Mouse (Mus musculus) neural tube, embryonic 14.5 days (tissue): ENCODE results near the gene Cbx8. TPM values are rescaled to one million over a fixed set of nuclear protein-coding genes. Genes with fewer than 3 reads are reported as not detected.

Experiments used
- ATAC-seq: fragments of 200-750 bp; cut with Nextera tagmentation; 2 replicates; pipeline ENCODE4 v1.8.0; 2017; ENCODE audit warnings: low read depth, mild to moderate bottlenecking, moderate TSS enrichment, moderate library complexity
- H3K27ac ChIP-seq: fragments of 300-500 bp; sonication (generic); 2 replicates; pipeline ENCODE4 v1.5.1; 2014; ENCODE audit warnings: low read depth, mild to moderate bottlenecking, control low read depth, low read length, moderate library complexity, mixed read lengths
- H3K27me3 ChIP-seq: fragments of 300-500 bp; sonication (generic); 2 replicates; pipeline ENCODE4 v1.6.1; 2014; ENCODE audit warnings: low read length; ENCODE audit not compliant: control insufficient read depth, insufficient read depth
- H3K36me3 ChIP-seq: fragments of 300-500 bp; sonication (generic); 2 replicates; pipeline ENCODE4 v1.6.1; 2014; ENCODE audit warnings: low read length, mixed read lengths; ENCODE audit not compliant: control insufficient read depth, insufficient read depth
- H3K4me1 ChIP-seq: fragments of 300-500 bp; sonication (generic); 2 replicates; pipeline ENCODE4 v1.6.1; 2014; ENCODE audit warnings: low read length; ENCODE audit not compliant: control insufficient read depth, insufficient read depth
- H3K4me2 ChIP-seq: fragments of 300-500 bp; sonication (generic); 2 replicates; pipeline ENCODE4 v1.6.1; 2014; ENCODE audit warnings: mild to moderate bottlenecking, low read depth, low read length, control low read depth
- H3K4me3 ChIP-seq: fragments of 300-500 bp; sonication (generic); 2 replicates; pipeline ENCODE4 v1.5.1; 2014; ENCODE audit warnings: low read depth, low read length, control low read depth, mixed read lengths
- H3K9ac ChIP-seq: fragments of 300-500 bp; sonication (generic); replicated peaks from 2 replicates; pipeline ENCODE4 v1.6.1; 2014; ENCODE audit warnings: low read depth, mild to moderate bottlenecking, control low read depth, low read length, mixed read lengths
- H3K9me3 ChIP-seq: fragments of 300-500 bp; sonication (generic); 2 replicates; pipeline ENCODE4 v1.6.1; 2016; ENCODE audit warnings: low read length; ENCODE audit not compliant: control insufficient read depth
- WGBS: fragments of 180-500 bp; shearing (Covaris S2); extraction: QIAGEN DNeasy Blood & Tissue Kit; methylation state at CpG from one replicate; pipeline ENCODE4 v1.1.7; 2014; 5-methylcytosine and 5-hydroxymethylcytosine counted together
- polyA plus RNA-seq: library from polyadenylated mRNA; unstranded; fragments of >200 nt; fragmentation: Nextera tagmentation; extraction: Ambion mirVana; gene quantifications from 2 replicates; pipeline ENCODE4 v1.2.1, GENCODE M21; 2014

The Cbx8 gene
- polyA plus RNA-seq, 1 experiment from 2014 or later: 10.1 TPM

DNA sequence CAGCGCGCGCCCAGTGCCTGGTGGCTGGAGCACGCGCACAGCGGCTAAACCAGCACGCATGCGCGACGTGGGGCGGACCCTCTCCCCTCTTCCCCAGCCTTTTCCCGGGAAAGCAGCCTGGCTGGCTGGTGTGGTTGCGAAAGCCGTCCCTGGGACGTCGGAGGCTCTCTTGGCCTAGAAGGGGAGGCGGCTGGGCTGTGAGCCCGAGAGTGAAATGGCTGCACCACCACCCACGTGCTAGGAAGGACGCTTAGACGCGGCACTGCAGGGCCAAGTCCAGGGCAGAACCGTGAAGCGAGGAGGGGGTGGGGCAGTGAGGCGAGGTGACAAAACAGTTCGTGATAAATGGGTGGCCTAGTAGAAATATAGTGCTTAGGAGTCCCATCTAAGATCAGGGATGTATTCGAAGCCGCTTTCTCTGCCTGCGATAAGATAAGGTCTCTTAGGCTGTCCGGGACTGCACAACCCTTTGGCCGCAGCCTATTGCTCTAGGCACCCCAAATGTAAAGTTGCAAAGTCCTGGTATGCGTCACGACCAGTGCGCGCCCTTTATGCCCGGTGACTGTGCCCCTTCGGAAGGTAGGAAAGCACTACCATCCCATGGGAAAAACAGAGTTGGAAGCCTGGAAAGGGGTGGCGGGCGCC lies 6.0 kb upstream of the Cbx8 start:
- H3K9ac ChIP-seq: peak overlapping the region; percentile 44
- H3K27me3 ChIP-seq: peaks cover 64% of the 10 kb centered on the region

DNA sequence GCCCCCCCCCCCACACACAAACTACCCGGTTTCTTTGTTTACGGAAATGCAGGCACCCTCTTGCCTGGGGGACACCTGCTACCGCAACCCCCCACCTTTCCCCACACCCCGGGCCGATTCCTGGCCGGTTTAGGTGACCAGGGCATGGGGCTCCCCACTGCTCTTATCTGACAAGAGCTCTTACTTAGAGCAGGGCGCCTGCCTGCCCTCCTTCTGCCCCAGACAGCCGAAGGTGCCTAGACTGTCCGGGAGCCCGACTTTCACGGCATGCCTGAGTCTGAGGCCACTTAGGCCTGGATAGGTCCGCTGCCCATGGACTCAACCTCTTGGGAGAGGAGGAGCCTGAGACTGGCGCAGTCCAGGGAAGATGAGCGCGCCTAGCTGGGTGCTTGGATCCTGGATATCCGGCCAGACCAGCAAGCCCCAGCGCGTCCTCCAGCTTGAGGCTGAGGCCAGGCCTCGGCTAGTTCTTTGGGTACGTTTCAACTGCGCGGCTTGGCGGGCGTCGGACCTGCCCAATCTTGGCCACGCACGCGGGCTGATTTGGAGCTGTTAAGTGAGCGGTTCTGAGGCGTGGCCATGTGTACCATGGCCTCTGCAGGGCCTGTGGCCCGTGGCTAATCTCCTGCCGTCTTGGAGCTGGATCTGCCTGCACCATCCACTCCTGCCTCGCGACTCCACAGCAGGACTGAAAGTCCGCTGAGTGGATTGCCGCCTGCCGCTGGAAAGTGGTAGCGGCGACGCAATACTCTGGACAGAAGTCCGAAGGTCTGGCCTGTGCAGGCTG lies 4.0 kb upstream of the Cbx8 start:
- peaks cover 47% of the 10 kb centered on the region for H3K27me3 ChIP-seq
- no peak overlapping the region for H3K4me3 ChIP-seq
- ATAC-seq: no peak
- WGBS: under 1% methylated on average over 41 of the region's 41 CpGs
- H3K4me1 ChIP-seq: peaks cover 24% of the 10 kb centered on the region
- H3K27ac ChIP-seq: no peak overlapping the region
- no peaks in the 10 kb centered on the region for H3K36me3 ChIP-seq
- no peak overlapping the region; the same call in 1 of the 2 replicates for H3K4me2 ChIP-seq
- H3K9ac ChIP-seq: no peak overlapping the region
- H3K9me3 ChIP-seq: no peaks in the 10 kb centered on the region

More for the DNA sequence above, 6.0 kb upstream of the Cbx8 start:
- H3K9me3 ChIP-seq: no peaks in the 10 kb centered on the region
- no peaks in the 10 kb centered on the region for H3K36me3 ChIP-seq
- peak overlapping the region; percentile 71 for H3K4me2 ChIP-seq
- ATAC-seq: no peak
- no peak overlapping the region for H3K27ac ChIP-seq
- peak overlapping the region; percentile 38 for H3K4me3 ChIP-seq
- H3K4me1 ChIP-seq: peaks cover 17% of the 10 kb centered on the region
- 2% methylated on average over 37 of the region's 39 CpGs for WGBS

DNA sequence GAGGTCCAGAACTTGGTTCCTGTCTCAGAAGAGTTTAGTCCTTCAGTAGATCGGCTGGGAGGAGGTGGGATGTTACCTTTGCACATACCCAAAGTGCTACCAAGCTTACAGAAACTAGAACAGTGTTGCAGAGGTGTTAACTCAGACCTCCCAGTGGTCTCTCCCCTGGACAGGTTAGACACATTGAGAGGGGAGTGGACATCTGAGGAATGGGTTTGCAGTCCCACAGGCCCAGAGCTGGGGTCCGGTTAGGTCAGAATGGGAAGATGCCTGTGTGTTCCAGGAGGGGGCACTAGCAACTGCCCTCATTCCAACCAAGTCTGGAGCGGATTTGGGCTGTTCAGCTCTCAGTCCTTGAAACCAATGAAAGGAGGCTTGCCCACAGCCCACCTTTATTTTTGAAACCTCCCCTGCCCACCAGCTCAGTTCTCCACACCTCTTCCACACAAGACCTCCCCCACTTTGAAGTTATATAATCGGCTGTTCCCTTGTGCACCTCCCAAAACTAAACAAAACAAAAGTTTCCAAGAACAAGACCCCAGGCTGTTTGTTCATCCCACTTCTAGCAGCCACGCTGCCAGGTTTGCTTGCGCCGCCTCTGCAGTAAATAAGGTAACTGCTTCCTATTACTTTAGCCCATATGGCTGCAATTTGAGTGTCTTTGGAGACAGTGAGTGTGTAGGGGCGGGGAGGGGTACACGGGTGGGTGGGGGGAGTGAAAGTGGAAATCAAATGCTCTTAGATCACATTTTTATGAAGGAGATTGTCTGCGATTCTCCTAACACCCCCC lies 3.2 kb upstream of the Cbx8 start:
- 1% methylated on average over 10 of the region's 10 CpGs for WGBS
- Histone ChIP-seq H3K27ac (no peak overlapping the region), H3K27me3 (peaks cover 43% of the 10 kb centered on the region), H3K4me3 (no peak overlapping the region), H3K4me1 (peaks cover 32% of the 10 kb centered on the region), H3K9ac (no peak overlapping the region), H3K9me3 (no peaks in the 10 kb centered on the region), H3K4me2 (no peak overlapping the region), H3K36me3 (peaks cover 1% of the 10 kb centered on the region; the same call in 1 of the 2 replicates)
- no peak for ATAC-seq

DNA sequence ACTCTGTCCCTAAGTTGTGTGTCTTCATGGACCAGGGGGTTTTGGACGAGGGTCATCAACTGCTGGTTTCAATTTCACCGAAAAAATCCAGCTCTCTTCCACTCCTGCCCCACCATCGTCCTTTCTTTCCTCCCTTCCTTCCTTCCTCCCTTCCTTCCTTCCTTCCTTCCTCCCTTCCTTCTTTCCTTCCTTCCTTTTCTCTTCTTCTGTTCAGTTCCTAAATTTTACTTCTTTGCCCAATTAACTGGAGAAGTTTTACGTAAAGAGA lies 2.4 kb upstream of the Cbx8 start:
- H3K27ac ChIP-seq: no peak overlapping the region
- peaks cover 8% of the 10 kb centered on the region; the same call in 1 of the 2 replicates for H3K36me3 ChIP-seq
- 1% methylated on average over 4 of the region's 4 CpGs for WGBS
- no peak for ATAC-seq
- H3K4me2 ChIP-seq: no peak overlapping the region
- no peak overlapping the region for H3K9ac ChIP-seq
- peaks cover 34% of the 10 kb centered on the region for H3K4me1 ChIP-seq
- H3K4me3 ChIP-seq: no peak overlapping the region
- no peaks in the 10 kb centered on the region for H3K9me3 ChIP-seq
- peaks cover 45% of the 10 kb centered on the region for H3K27me3 ChIP-seq

DNA sequence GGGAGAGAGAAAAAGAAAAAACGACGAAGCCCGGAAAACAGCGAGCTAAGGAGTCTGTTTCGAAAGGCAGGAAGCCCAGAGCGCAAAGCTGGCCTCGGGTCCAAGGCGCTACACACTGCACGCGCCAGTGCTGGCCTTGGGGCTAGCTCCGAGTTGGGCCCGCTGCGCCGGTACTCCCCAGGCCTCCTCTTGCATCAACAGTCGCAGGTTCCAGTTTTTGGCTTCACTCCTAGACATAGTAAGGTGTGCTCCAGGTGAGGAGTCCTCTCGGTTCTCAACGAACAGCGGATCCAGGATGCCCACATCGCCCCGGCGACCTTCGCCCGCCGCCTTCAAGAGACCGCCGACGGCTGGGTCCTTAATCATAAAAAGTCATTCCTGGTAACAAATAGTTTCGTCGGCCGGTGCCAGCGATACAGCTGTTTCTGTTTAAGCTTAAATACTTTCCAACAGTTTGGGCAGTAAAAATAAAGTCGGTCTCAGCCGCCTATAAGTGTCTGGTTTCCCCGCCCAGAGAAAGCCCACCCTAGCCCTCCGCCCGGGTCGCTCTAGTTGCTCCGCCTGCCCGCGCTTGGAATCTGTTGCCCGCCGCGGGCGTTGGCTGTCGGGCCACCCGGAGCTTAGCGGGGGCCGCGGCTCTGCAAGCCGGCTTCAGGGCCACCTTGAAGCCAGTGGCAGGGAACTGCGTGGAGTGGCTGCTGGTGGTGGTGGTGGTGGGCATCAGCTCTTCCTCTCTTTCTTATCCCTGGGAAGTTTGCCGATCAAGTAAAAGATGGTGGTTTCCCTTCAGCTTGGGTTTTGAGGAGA lies 1.9 kb upstream of the Cbx8 start:
- ATAC-seq: no peak
- Histone ChIP-seq H3K4me1 (peaks cover 36% of the 10 kb centered on the region), H3K9ac (no peak overlapping the region), H3K27me3 (peaks cover 45% of the 10 kb centered on the region), H3K4me3 (no peak overlapping the region), H3K36me3 (peaks cover 8% of the 10 kb centered on the region; the same call in 1 of the 2 replicates), H3K27ac (no peak overlapping the region), H3K4me2 (no peak overlapping the region), H3K9me3 (no peaks in the 10 kb centered on the region)
- WGBS: under 1% methylated on average over 52 of the region's 52 CpGs

DNA sequence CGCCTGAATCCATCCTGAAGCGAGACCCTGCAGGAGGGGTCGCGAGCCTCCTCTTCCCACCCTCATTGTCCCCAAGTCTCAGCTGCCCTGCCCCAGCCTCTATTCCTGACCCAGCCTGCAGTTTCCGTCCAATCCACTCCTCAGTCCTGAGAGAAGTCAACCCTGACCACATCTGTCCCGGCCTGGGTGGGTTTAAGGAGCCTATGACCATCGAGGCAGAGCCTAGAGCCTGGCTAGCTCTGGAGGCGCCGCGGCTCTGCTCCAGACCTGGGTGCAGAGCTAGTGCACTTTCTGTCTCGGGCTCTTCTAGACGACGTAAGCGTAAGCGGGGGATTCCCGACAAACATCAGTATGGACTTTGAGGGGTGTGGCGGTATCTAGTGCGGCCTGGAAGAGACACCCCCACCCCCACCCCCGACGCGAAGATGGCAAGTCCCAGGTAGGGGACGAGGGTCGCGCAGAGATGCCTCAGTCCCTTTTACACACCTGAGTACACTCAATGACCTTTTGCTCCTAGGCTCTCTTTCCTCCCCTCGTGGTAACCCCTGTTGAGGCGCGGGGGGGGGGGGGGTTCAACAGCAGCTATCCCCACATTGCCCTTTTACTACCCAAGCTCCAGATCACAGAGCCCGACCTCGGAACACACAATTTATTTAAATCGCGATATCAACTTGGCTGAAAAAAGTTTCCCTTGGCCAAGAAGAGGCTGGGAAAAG lies 1.1 kb upstream of the Cbx8 start:
- H3K4me1 ChIP-seq: peaks cover 41% of the 10 kb centered on the region
- H3K4me3 ChIP-seq: peak overlapping the region; percentile 73
- H3K9ac ChIP-seq: peak overlapping the region; percentile 89
- peak; percentile 7 for ATAC-seq
- no peak overlapping the region; the same call in 1 of the 2 replicates for H3K27ac ChIP-seq
- H3K9me3 ChIP-seq: no peaks in the 10 kb centered on the region
- peak overlapping the region; percentile 97 for H3K4me2 ChIP-seq
- H3K36me3 ChIP-seq: peaks cover 8% of the 10 kb centered on the region; the same call in 1 of the 2 replicates
- peaks cover 43% of the 10 kb centered on the region for H3K27me3 ChIP-seq
- WGBS: 1% methylated on average over 31 of the region's 31 CpGs

DNA sequence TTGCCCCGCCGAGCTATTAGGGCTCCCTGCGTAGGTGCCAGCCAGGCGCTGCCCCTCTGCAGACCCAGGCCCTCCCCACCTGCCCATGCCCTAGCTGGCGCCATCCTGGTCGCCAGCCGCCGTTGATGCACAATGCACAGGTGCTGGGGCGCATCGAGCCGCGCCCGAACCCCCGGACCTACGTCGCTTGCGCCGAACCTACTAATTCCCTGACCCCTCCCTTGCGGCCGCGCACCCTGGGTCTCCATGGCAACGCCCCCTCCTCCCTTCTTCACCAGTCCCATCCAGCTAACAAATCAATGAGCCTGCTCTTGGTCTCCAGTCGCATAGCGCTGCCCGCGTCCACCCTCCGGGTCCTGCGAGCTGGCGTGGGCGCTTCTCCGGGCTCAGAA lies 552 bp upstream of the Cbx8 start:
- Histone ChIP-seq H3K4me2 (peak overlapping the region; percentile 97), H3K9ac (peak overlapping the region; percentile 89), H3K4me1 (peaks cover 36% of the 10 kb centered on the region), H3K36me3 (peaks cover 8% of the 10 kb centered on the region; the same call in 1 of the 2 replicates), H3K27me3 (peaks cover 40% of the 10 kb centered on the region), H3K9me3 (no peaks in the 10 kb centered on the region), H3K4me3 (peak overlapping the region; percentile 73), H3K27ac (peak overlapping the region; percentile 89)
- ATAC-seq: peak; percentile 69
- 0% methylated on average over 29 of the region's 31 CpGs for WGBS
